Mouse (Mus musculus) granulocyte monocyte progenitor cell, adult 5-6 weeks (primary cell): ENCODE data around the gene Timp2. TPM values are rescaled to one million over a fixed set of nuclear protein-coding genes. Genes with fewer than 3 reads are reported as not detected.
"Not testable (repeated sequence)": the region's sequence is repeated elsewhere in the genome, so short reads cannot be mapped to it uniquely, and the experiment has no call there.

ENCODE experiments used
- ATAC-seq: replicated peaks from 2 replicates; pipeline ENCODE4 v1.8.0; 2016; ENCODE audit warnings: mild to moderate bottlenecking, moderate TSS enrichment, inconsistent platforms; ENCODE audit not compliant: poor library complexity, severe bottlenecking
- total RNA-seq, 2 experiments: library from RNA; stranded (forward) in 1 of 2; stranded (reverse) in 1 of 2; fragments of 200-712, 200-1000 nt in 1 of 2; fragments of >200 nt in 1 of 2; fragmentation: Nextera tagmentation in 1 of 2; gene quantifications; 2 replicates each; pipeline ENCODE4 v1.2.3; 2014 to 2017

The Timp2 gene
- total RNA-seq, 2 experiments from 2014 or later = 3.5 to 12.7 TPM

GRCm38 (mm10) chr11:118307962-118308361 is 47.6 kb downstream of the Timp2 start:
- not testable (repeated sequence) for ATAC-seq

DNA sequence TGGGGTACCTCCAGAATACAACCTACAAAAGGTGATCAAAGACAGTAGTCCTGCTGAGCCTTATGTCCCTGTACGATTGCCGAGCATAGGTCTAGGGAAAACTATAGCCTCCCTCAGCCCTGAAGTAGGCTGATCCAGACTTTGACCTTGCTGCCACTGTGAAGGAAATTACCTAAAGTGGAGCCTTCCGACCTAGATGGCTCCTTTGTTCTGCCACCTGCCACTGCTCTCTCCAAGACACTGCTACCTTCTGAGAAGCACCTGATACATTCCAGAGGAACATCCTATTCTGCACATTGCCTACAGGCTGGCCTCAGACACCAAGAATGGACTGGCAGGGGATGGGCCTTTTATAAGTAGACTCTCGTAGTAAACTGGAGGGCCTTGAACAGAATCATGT is 51.6 kb downstream of the Timp2 start:
- not testable (repeated sequence) for ATAC-seq

- ATAC-seq = no peak
These were observed 56.7 kb downstream of the Timp2 start for GRCm38 (mm10) chr11:118298810-118299209.

GRCm38 (mm10) chr11:118297967-118298366 is 57.6 kb downstream of the Timp2 start:
- ATAC-seq = no peak

GRCm38 (mm10) chr11:118295026-118295425 is 60.5 kb downstream of the Timp2 start:
- ATAC-seq = no peak

DNA sequence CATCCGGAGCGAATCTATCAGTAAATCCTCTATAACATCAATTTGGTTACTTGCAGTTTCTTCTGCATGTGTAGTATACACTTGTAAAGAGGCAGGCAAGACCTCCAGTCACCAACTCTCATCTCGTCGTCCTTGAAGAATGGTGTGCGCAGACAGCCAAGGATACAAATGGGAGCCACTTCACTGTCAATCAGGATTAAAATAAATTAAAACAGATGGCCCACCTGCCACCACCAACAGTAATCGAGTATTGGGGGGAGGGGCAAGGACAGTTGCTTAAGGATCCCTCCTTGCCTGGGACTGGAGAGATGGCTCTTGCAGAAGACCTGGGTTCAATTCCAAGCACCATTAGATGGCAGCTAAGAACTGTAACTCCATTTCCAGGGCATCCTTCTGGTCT is 62.9 kb downstream of the Timp2 start:
- no peak for ATAC-seq

GRCm38 (mm10) chr11:118289999-118290889 is 65.3 kb downstream of the Timp2 start, which contains the start of gene Usp36:
Usp36 (minus strand) TSS chr11:118290244.
- ATAC-seq = peak; percentile 97

GRCm38 (mm10) chr11:118289562-118289961 is 66.0 kb downstream of the Timp2 start:
- no peak for ATAC-seq

- ATAC-seq = peak; percentile 20; the same call in 1 of the 2 replicates
These were observed 66.5 kb downstream of the Timp2 start for GRCm38 (mm10) chr11:118289037-118289511.

DNA sequence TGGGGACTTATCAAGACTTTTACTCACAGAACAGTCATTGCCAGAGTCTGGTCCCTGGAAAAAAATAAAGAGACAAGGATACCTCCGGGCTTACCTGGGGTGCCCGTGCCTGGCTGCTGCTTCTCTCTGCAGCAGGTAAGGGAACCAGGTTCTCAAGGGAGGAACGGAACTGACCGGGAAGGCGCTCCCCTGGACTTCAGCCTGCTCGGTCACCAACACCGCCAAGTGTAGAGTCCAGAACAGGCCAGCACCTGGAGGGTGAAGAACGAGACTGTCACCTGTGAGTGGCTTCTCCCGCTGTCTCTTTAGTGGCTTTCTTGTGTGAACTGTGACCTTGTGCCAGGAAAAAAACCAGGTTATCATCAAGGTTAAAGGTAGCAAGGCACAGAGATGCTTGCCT is 68.0 kb downstream of the Timp2 start:
- no peak for ATAC-seq

- no peak for ATAC-seq
These were observed 69.1 kb downstream of the Timp2 start for GRCm38 (mm10) chr11:118286434-118286833.

- ATAC-seq = no peak
These were observed 69.7 kb downstream of the Timp2 start for GRCm38 (mm10) chr11:118285791-118286190.

GRCm38 (mm10) chr11:118280218-118280617 is 75.3 kb downstream of the Timp2 start:
- no peak for ATAC-seq

DNA sequence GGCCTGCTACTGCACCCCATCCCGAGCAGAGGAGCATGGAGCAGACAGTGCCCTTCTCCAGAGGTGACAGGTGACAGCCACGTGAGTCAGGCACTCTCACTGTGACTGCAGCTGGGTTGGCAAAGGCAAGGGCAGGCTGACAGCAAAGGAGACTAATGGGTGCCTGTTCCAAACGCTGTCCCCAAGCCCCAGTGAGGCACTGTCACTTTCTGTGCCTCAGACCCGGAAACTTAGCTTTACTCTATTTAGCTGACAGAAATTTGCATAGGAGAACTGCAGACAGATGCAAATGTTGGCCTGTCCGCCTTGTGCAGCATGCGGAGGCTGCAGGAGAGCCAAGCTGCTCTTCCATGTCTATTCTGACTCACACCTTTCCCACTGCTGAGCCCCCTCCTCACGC is 79.2 kb downstream of the Timp2 start:
- no peak for ATAC-seq

DNA sequence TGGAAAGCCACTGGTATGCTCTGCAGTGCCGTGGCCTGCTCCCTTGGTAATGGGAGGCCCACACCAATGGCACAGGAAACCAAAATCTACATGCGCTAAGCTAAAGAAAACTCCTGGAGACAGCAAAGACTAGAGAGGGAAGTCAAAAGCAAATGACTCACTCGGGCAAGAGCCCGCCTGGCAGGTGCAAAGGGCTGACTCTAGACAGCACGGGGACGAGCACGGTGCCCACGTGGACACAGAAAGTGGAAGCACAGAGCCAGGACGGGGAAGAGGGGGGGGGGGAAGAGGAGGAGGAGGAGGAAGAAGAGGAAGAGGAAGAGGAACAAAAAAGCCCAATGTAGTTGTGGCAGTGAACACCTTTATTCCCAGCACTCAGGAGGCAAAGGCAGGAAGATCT is 80.4 kb downstream of the Timp2 start:
- ATAC-seq = peak; percentile 57

GRCm38 (mm10) chr11:118269827-118270226 is 85.7 kb downstream of the Timp2 start:
- no peak for ATAC-seq

DNA sequence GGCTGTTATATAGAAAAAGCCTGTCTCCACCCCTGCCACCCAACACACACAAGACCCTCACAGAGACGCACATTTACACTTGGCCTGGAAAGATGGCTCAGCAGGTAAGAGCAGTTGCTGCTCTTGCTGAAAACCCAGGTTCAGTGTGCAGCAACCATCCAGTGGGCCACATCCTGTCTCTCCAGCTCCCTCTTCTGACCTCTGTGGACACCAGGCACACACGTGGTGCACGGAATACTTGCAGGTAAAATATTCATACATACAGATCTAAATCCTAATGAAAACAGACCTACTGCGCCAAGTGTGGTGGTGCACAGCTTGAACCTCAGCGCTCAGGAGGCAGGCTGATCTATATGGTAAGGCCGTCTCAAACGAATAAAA is 88.9 kb downstream of the Timp2 start:
- no peak for ATAC-seq

DNA sequence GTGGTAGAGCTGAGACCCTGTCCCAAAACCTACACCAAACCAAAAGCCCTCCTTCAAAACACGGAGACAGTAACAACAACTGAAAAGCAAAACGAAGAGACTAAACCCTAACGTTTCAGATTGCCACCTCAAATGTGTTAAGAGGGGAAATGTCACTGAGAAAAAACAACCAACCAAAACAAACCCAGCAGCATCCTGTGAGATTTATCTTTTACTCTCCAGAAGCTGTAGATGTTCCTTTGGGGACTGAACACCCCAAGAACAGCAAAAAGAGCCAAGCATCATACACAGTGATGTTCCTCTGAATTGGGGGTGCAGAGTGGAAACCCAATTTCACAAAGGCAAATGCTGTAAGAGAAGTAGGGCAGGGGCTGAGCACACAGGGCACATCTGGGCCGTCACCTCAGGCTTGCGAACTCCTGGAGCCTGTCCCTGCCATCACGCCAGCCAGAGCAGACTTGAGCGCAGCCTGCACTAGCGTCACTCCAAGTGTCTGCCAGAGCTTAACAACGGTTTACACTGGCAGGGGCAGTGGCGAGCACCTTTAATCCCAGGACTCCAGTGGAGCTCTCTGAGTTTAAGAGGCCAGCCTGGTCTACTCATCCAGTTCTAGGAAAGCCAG is 89.4 kb downstream of the Timp2 start:
- ATAC-seq = no peak

DNA sequence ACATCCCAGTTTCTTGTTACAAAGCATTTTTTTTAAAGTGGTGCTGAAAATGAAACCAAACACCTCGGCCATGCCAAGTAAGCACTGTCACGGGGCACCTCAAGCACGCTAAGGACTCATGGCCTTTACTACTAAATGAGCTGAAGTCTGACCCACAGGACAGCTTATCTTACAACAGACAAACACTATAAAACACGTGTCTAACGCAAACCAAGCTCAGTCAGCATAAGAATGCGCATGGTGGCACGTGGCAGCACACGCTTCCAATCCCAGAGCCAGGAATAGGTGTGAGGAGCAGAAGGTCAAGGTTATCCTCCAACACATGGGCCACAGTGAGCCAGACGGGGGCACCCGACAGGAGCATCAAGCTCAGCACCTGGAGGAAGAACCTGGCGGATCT is 89.9 kb downstream of the Timp2 start:
- no peak for ATAC-seq

- no peak for ATAC-seq
These were observed 92.4 kb downstream of the Timp2 start for GRCm38 (mm10) chr11:118263146-118263545.

- no peak for ATAC-seq
These were observed 95.5 kb downstream of the Timp2 start for GRCm38 (mm10) chr11:118260081-118260480.
